Mouse (Mus musculus): Measurements from ENCODE around the gene Ice1.

The Ice1 gene

DNA sequence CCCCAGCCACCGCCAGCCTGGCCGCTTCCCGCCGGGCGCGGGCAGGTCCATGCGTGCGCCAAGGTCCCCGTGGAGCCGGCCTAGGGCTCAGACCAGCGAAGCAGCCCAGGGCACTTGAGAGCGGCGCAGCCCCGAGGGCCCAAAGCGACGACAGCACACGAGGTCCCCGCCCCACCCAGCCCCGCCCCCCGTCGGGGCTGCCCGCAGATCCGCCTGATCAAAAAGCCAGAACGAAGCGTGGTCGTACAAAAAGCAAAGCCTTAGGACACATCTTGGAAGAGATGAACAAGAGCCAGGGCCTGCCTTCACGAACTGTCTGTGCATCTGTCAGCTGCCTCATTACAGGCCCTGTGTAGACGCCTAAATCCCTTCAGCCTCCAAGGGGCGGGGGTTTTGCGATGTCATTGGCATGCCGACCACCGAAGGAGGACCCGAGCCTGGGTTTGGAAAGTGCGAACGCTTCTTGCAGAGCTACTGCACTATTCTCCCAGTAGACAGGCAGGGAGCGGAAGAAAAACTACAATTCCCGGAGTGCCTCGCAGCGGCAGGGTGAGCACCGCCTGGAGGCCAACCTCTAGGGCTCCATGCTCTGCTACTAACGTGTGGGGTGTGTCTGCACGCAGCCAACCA, 343 bp upstream of the Ice1 start:
- peak; percentile 96 for DNase-seq

DNA sequence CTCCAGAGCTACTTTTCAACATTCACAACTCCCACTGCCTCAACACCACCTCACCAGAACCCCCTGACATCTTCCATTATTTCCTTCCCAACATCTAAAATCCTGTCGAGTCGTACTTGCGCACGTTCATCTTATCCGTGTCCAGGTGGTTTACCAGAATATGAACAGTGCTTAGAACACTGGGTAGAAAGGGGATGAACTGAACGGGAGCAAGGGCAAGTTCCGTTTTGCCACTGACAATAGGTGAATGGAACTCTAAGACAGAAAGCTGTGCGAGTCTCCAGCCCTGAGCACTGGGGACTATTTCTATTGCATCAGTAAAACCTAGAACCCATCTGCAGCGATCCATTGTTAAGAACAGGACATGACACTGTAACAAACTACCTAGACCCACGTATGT, 728 bp downstream of the Ice1 start:
- peak; percentile 6 for DNase-seq

DNA sequence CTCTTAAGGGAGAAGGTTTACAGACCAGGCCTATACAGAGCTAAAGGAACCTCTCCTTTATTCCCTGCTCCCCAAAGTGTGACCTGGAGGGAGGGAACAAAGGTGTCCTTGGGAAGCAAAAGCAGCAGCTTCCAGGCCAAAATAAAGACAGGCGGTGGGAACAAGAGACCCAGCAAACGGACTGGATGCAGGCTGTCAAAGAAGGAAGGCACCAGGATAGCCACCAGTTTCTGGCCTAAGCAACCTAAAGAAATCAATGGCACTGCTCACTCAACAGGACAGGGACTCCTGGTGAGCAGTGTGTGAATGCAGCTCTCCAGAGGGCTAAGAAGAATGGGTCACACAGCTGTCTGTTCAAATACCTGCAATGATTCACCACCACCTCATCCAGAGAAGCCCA, 1.8 kb downstream of the Ice1 start:
- no peak for DNase-seq

DNA sequence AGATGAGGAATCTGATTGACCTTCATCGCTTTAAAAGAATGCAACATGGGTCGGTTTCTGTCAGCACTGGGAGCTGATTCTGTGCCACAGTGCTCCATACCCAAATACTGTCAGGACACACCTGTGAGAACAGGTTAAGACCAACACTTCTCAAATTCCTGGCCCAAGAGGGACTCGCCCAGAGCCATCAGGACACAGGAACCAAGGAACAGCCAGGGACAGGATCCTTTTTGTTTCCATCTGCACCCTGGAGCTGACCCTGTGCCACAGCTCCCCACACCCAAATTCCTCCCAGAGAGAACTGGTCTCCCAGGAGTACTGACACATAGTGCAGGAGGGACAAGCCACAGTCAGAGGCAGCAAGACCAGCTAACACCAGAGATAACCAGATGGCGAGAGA, 11.0 kb downstream of the Ice1 start:
- no peak for DNase-seq

DNA sequence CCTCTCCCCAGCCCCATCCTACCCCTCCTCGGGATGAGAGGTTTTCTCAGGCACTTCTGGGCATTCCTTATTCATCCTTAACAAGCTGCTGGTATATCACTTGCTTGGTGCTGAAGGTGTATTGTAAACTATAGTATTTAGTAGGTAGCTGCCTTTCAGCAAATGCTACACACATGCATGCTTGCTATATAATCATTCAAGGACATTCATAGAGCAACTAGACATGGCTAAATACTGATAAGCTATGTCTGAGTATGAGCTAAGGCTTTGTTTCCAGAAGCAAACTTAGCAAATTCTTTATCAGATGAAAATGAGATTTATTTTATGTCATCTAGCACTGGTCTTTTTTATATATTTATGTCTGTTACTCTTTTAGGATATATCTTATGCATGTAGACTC, 11.8 kb downstream of the Ice1 start:
- no peak for DNase-seq

DNA sequence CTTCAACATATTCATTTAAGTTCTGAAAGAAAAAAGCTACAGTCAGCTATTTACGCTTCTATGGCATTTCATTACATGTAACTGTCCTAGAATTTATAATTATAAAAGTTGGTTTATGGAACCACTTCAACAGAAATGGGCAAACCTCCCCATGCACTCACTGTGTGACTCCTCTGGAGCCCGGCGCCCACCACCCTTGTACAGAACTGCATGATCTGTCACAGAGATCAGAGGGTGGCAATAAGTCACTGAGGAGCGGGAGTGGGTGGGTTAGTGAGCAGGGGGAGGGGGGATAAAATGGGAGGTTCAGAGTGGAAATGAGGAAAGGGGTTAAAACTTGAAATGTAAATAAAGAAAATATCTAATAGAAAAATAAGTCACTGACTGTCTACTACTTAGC, 13.0 kb downstream of the Ice1 start:
- no peak for DNase-seq

DNA sequence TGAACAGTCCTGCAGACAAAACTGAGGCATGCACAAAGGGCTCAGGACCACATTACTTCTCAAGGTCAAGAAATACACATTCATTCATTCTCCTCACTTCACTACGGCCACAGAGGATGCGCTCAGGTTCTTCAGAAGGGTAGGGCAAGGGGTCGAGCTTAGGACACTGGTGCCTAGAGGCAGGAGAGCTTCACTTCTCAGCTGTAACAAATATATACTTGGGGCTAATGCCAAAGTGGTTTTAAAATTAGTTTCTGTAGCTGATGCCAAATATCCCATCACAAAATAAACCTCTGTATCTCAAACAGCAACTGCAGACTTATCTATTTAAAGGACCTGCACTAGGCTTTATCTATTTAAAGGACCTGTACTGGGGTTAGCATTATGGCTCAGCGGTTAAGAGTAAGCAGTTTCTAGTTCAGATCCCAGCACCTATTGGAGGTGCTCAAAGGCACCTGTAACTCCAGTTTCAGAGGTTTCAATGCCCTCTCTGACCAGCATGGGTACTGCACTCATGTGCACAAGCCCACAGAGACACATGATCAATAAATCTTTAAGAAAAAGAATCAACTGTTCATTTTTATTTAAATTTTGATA, 14.9 kb downstream of the Ice1 start:
- DNase-seq = no peak

DNA sequence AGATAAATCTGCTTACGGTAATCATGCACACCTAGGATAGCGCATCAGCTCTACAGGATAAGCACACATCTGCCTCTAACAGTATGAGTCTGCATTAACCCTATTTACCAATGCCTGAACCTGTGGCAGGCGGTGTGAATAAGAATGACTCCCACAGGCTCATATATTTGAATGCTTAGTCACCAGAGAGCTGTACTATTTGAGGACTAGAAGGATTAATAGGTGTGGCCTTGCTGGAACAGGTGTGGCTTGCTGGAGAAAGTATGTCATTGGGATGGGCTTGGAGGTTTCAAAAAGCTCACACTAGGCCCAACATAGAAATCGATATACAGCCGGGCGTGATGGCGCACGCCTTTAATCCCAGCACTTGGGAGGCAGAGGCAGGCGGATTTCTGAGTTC, 15.9 kb downstream of the Ice1 start:
- no peak for DNase-seq

DNA sequence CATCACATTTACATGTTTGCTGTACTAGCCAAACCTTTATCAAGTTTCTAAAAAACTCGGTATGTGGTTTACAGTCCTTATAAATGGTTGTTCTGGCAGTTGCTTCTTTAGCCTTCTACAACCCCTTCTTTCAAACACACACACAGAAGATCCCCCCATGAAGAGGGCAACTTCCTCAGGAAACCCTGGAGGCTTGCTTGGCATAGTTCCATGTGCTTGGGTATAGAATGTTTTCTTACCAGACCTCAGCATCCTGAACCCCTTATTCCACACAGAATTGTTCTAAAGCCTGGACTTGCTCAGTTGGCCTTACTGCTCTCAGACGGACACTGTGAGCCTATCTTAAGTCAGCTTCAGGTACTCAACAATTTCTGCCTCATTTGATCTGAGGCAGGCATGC, 24.6 kb downstream of the Ice1 start:
- DNase-seq = no peak

DNA sequence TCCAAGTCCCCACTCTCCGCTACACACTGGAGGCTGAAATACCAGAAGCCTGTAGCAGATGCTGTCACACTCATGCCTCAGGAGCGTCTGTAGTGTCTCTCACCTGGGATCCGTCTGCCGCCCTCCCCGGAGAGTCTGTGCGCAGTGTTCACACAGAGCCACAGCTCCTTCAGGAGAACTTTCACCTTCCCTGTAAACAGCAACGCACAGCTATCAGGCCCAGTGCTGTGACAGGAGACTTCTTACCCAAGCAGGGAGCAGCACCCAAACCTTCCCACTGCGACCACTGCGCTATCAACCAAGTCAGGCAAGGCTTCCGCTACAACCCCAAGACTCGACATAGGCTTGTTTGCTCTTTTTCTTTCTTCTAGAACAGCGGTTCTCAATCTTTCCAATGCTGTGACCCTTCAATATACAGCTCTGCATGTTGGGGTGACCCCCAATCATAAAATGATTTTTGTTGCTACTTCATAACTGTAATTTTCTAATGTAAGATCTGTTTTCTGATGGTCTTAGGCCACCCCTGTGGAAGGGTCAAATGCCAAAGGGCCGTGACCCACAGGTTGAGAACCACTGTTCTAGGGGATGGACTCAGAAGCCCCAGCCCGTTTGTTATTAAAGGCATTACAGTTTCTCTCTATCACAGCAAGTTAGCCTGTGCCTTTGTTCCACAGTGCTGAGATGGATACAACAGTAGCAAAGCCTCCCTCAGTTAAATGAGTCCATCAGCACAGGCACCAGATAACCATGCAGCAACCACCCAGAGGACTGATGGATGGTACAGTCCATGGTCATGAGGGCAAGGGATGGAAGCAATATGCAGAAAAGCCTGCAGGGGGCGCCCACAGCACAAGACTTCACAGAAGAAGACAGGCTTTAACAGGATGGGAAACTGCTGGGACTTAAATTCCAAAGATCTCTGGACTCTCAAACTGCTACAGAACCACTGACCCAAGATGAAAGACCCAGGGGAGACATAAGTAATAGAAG, 26.7 kb downstream of the Ice1 start:
- peak; percentile 66 for DNase-seq

DNA sequence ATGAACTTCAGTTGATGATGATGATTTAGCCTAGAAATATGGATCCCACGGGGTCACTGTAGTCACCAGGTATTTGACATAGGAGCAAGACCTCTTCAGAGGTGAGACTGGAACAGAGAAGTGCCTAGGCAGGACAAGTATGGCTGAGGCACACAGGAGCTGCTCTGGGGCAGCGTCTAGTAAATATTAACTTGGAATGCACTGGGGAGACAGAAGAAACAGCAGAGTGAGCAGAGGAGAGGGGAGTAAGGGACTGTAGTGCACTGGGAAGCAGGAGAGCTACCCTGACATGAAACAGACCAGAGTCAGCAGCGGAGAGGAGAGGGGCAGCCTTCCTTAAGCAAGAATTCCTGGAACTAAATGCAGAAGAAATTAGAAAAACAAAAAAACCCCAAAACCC, 27.8 kb downstream of the Ice1 start:
- DNase-seq = no peak

DNA sequence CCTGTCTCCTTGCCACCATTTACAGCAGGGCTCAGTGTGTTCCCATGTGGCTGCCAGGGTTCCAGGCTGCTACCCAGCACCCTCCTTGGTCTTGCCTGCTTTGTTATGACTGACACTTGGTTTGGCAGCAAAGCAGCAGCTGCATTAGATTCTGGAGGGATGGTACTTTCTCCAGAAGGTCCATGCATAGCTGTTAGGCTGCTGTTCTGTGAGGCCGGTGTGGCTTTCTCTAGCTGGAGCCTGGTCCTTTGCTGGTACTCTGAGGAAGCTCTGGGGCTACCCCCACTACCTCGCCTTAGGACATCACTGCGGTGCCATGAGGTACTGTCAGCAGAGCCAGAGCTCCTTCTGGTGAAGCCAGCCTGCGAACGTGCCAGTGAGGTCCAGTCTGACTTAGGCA, 32.1 kb downstream of the Ice1 start:
- DNase-seq = no peak

DNA sequence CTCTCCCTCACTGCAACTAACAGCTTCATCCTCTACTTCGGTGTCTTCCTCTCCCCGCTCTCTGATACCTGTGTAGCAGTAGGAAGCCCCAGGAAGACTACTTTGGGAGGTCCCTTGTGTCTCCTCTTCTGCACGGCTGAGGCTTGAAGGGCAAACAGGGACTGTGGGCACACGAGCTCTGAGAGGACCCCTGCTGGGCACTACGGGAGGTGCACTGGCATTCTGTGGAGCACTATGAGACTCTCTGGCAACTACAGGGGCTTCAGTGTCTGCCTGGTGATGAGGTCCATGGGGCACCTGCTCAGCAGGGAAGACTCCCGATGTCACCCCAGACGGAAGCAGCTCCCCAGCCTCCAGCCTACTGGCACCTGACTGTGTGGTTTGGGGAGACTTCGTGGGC, 32.7 kb downstream of the Ice1 start:
- DNase-seq = no peak

DNA sequence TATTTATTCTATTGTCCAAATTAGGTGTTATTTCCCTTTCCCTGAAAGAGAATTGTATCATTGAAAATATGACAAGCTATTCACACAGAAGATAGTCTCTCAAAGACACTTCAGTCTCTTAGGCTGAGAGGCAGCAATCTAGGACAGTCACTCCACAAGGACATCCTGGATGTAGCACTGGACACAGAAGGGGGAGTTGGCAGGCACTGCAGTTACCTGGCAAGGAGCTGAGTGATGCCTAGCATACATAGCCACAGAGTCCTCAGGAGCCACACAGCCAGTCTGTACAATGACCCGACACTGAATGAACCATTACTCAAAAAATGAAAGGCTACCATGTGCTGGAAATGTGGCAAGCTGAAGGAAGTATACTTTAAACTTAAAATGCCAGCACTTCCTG, 35.9 kb downstream of the Ice1 start:
- no peak for DNase-seq

DNA sequence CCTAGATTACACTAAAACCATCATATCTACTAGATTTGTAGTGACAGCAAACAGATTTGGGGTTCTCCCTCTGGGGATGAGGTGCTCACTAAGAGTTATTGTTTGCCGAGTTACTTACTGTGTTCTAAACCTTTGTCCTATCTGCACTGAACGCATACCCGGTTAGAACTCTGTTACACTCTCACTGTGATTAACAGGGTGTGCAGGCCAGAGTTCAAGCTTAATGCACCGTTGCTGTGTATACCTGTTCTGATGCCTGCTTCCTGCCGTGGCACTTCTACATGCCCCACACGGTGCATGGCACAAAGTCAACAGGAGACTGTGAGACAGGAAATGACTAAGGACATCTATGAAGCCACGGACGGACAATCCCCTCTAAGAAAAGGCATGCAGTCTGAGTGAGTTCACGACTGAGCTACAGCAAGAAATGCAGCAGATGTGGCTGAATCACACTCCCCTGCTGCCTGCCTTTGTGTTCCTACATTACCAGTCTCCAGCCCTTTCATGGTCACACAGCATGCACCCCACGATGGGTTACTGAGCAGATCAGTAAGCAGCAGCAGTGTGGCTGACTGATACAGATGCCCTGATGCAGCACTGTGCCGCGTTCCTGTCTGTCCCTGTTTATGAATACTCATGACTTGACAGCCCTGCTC, 37.3 kb downstream of the Ice1 start:
- peak; percentile 62 for DNase-seq

DNA sequence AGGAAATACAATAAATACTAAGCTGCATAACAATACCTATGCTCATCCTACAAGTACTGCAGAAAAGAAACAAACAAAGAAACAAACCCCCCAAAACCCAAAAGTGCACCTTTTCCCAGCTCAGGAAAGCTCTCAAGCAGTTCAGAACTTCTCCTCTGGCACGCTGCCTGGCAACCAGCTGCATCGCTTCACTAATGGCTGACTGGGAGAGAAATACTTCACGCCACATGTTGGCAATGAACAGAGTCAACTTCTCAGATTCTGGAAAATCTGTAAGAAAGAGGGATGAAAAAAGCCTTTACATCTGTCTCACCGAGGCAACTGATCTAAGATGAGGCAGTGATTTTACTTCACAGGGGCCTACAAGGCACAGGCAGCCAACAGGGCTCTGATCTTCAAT, 38.5 kb downstream of the Ice1 start:
- DNase-seq = no peak

DNA sequence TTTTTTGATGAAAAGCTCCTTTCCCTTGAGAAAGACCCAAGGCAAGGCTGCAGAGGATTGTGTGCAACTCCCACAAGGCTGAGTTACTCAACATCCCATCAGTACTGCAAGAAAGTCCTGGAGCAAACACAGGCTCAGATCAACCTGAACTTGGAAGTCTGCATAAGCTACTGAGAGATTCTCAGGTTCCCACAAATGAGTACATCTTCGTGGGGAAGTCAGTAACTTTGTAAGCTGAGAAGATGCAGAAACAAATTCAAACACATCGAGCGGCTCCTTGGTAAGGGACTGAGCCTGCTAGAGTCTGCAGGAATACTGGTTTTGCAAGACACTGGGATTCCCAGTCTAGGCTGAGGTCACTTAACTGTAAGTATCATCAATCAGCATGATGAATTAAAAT, 40.5 kb downstream of the Ice1 start:
- DNase-seq = no peak

DNA sequence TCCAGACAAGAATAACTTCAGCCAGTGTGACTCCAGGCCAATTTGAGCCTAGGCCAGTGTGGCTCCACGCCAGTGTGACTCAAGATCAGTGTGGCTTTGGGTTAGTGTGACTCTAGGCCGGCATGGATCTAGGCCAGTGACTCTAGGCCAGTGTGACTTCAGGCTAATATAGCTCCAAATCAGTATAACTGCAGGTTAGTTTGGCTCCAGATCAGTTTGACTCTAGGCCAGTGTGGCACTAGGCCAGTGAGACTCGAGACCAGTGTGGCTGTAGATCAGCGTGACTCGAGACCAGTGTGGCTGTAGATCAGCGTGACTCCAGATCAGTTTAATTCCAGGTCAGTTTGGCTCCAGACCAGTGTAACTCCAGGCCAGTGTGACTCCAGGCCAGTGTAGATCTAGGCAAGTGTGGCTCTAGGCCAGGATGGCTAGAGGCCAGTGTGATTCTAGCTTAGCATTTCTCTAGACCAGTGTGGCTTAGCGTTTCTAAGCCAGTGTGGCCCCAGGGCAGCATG, 47.1 kb downstream of the Ice1 start:
- peak; percentile 52 for DNase-seq

DNA sequence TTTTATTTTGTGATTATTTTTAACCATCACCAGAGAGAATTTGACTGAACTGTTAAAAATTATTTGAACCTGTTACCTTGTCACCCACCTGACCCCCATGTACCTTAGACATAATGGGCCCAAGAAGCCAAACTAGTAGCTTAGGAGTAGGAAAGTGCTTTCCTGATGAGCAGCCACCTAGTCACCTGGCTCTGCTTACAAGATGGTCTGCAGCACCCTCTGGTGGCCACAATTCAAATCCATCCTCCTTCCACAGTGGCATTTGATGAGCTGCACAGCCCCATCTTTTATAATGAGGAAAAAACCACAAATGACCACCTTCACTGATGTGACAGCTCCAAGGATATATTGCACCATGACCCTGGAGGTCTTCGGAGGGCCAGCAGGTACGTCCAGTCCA, 50.5 kb downstream of the Ice1 start:
- DNase-seq = peak; percentile 28

DNA sequence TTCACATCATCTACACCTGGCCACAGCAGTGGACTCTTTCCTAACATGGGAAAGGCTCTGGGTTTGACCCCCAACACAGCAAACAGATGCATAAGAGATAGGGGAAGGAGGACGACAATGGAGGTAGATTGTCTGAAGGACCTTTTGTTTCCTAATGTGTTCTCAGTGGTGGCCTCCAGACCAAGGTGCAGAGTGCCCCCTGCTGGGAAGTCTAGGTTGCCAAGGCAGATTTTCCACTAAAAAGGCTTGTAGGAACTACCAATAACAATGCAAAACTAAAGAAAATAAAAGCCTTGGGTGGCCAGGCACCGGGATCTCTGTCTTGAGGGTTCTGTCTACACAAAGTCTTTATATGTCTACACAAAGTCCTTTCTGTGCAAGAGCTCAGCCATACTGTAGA, 54.9 kb downstream of the Ice1 start:
- DNase-seq = no peak

DNA sequence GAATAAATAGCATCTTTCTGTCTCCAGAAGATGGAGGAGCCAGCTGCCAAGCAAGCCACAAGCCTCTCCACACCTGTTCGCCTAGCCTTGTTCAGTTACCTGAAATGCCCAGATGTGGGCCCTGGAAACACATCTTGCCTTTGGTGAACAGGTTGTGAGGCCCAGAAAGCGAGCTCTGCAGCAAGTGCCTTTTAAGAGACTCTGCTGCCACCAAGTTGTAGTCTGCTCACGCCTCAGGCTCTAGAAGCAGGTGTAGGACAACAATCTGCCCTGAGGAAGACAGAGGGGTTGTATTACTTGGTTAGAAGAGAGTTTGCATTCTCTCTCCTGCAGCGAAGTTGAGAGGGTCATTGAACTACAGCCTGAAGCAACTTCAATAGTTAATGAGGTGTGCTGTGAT, 55.9 kb downstream of the Ice1 start:
- DNase-seq = no peak

DNA sequence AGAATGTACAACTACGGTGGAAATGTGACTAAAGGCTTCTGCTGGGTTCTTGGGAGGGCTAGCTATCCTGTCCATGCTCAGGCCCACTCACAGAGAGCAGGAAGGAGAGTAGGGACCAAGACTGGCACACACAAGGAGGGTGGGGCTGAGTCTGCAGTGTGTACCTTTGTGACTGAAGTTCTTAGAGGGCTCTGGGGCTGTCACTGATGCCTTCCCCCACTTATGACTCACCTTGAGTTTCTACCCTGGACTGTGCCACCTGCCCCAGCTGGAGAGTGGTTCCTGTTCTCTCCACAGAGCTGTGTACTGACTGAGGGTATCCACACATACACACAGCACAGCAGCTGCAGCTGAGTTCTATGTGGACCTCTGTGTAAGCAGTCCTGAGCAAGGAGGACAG, 63.2 kb downstream of the Ice1 start:
- DNase-seq = no peak

DNA sequence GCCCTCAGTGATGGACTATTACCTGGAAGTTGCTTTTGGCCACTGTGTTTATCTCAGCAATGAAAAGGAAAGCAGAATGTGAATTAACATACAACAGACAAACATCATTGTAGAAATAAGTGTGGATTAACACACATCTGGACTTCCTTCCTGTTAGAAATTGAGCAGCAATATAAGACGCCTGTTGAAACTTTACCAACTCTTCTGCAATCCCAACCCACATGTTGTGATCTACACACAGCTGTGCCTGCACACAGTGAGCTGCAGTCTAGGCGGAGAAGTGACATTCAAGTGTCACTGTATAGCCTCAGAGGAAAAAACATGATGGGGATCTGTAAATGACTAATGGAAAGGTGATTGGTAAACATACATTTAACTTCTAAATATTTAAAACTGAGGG, 69.5 kb downstream of the Ice1 start:
- DNase-seq = no peak
